Mouse (Mus musculus) lung, postnatal 4 days (tissue): ENCODE data around the gene Ebf1.
"Not testable (repeated sequence)": the region's sequence is repeated elsewhere in the genome, so short reads cannot be mapped to it uniquely, and the experiment has no call there.

Experiments
- DNase-seq, 2 experiments: peaks; one replicate each; pipeline ENCODE4 v3.0.0; 2021

Ebf1 gene

GRCm38 (mm10) chr11:44616788-44617712 lies at the start of gene Ebf1:
Gene Ebf1 (plus strand): TSS chr11:44617317.
- peak; percentile 89 to 91 for DNase-seq

DNA sequence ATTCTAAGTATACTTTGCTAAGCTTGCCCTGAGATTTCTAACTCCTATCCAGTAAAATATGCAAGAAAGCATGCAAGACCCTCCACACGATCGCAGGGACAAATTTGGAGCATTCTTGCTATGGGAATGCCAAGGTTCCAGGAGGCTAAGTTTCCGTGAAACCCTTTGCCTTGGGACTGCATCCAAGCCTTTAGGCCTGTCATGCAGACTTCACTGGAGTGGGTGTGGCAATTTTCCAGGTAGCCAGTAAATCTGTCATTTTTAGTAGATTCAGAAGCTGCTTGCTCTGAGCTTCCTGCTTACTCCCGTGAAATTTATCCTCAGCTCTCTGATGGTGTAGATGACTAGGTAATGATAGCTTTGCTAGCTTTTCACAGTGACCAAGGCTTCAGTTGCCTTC lies 46.8 kb upstream of the Ebf1 start:
- DNase-seq = not testable (repeated sequence)

GRCm38 (mm10) chr11:44572781-44573180 lies 44.3 kb upstream of the Ebf1 start:
- DNase-seq = no peak

- no peak for DNase-seq
Measured at GRCm38 (mm10) chr11:44573396-44573795, 43.7 kb upstream of the Ebf1 start.

GRCm38 (mm10) chr11:44574391-44574790 lies 42.7 kb upstream of the Ebf1 start:
- DNase-seq = no peak

DNA sequence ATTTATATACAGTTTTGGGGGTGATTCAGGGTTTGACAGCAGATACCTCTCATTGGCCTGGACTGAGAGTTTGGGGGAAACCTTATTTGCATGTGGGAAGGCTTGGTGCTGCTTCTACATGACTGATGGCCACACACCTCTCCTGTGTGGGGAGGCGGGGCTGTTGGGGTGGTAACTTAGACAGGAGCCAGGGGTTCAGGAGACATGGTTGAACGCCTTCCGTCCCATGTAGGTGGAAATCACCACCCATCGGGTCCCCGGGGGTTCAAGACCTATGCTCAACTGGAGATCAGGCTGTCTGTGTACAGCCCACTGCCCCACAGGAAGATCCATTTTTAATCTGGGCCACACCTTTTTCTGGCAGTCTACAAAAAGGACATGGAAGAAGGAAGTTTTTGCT lies 42.3 kb upstream of the Ebf1 start:
- peak in 1 of 2 experiments; percentile 29 for DNase-seq

DNA sequence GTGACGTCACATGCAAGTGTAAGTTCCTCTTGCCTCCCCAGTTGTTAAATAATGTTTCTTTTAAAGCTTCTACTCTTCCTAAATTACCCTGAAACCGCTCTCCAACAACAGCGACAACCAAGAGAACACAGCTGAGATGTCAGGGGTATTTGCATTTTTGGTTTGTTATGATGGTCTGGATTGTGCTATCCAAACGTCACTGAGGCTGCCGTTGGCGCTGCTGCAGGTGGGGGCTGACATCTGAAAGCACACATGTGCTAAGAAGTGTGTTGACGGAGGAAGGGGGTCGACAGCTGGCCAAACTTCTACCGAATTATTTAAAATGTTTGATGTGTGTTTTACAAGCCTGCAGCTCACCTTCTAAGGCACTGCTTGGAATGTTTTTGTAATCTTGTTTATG lies 39.2 kb upstream of the Ebf1 start:
- no peak for DNase-seq

DNA sequence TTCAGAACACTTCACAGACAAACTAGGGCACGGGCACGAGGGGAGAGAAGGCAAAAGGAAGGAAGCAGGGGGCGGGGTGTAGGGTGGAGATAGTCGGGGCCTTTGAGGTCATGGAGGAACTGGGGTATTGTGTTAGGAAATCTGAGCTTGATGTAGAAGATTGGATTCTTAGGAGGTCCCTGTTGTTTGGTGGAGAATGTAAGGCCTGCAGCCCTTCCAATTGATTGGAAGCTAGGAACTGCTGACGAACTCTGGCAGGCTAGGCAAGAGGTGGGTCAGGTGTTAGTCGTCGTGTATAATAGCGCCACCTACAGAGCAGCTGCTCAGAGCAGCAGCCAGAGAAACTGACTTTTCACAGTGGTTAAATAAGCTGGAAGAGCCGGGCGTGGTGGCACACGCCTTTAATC lies 35.8 kb upstream of the Ebf1 start:
- peak; percentile 59 to 66 for DNase-seq

GRCm38 (mm10) chr11:44586047-44586696 lies 30.9 kb upstream of the Ebf1 start:
- peak in 1 of 2 experiments; percentile 72 for DNase-seq

- DNase-seq = no peak
Measured at GRCm38 (mm10) chr11:44593016-44593415, 24.1 kb upstream of the Ebf1 start.

GRCm38 (mm10) chr11:44594768-44595167 lies 22.3 kb upstream of the Ebf1 start:
- no peak for DNase-seq

DNA sequence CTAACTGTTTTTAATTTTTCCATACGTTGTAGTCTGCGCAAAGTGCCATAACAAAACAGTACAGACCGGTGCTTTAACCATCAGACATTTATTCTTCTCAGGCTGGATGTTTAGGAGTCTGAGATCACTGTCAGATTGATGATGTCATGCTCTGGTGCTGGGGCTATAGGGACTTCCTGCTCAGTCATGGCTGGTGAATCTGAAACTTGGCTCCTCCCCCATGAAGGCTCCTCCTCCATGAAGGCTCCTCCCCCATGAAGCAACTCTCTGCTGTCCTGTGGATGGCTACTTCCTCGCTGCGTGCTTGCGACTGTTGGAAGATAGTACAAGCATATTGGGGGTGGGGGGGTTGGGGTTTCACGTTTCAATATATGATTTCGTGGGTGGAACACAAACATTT lies 10.2 kb upstream of the Ebf1 start:
- no peak for DNase-seq

GRCm38 (mm10) chr11:44608646-44609045 lies 8.5 kb upstream of the Ebf1 start:
- DNase-seq = no peak

- peak; percentile 87 to 89 for DNase-seq
Measured at GRCm38 (mm10) chr11:44610971-44611781, 5.9 kb upstream of the Ebf1 start.

- DNase-seq = no peak
Measured at GRCm38 (mm10) chr11:44612156-44612555, 5.0 kb upstream of the Ebf1 start.

DNA sequence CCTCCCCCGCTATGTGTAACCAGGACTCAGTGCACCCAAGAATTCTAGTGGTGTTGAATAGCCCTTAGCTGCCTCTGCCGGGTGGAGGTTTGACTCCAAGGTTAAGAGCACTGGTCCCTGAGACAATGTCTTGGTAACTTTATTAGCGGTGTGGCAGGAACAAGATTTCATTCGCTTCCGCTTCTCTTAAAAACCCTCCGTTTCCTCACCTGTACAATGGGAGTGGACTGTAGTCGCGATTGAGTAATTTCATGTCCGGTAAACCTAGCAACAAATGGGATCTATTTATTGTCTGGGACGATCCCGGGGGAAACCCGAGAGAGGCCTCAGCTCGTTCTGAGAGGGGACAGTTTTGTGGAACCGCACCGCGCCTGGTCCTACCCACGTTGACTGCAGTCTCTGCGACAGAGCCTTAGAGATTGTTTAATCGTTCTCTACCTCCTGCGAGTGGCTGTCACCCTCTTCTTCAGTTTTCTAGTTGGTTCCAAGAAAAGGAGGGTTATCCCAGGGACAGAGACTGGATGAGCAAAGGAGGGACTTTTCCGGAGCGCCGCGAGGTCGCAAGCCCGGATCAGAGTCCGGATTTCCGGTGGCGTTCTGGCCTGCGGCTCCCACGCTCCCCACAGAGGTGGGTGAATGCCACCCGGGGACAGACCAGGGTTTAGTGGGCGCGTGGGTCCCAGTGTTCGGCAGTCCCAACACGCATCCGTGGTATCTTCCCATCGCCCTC lies 4.3 kb upstream of the Ebf1 start:
- peak; percentile 36 to 58 for DNase-seq

- DNase-seq = no peak
Measured at GRCm38 (mm10) chr11:44613411-44614180, 3.5 kb upstream of the Ebf1 start.

DNA sequence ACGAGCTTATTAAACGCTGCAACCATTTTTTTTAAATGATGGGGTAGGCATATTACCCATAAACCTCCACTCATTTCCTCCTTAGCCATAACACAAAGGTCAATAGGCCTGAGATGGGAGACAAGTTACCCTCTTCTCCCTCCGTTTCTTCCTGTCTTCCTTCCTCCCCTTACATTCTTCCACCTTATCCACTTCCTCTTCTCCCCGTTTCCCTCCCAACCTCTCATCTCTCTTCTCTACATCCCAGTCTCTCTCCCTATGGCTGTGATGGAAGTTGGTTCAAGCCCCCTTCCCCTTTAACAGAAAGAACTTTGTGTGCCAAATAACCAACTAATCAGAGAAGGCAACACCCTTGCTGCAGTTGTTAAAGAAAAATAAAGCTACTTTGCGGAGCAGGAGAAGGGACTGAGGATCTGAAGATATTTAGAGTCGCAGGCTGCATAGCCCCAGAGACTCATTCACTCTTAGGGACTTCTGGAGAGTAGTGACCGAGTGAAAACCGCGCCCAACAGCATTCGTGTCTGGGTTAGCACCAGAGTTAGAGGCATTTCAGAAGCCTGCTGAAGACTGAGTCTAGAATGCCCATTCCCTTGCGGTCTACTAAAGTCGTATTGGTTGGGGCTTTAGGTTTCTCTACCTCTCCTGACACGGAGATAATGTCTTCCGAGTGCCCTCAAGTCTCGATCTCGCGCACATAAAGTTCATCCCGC lies 884 bp upstream of the Ebf1 start:
- DNase-seq = no peak

GRCm38 (mm10) chr11:44617734-44618586 lies 843 bp downstream of the Ebf1 start:
- peak; percentile 53 to 72 for DNase-seq
